Mouse (Mus musculus) small intestine, adult 2 months (tissue): ENCODE results near the gene Rpl10.

ENCODE experiments used
- CTCF ChIP-seq: fragments of 200-500 bp; IDR thresholded peaks from 2 replicates; pipeline ENCODE4 v1.5.1; 2012; ENCODE audit warnings: low read depth, mild to moderate bottlenecking, control low read depth, inconsistent platforms, low read length, moderate library complexity, mixed read lengths; ENCODE audit not compliant: insufficient replicate concordance, insufficient read length; ENCODE audit errors: extremely low read depth
- POLR2A ChIP-seq: fragments of 200-500 bp; IDR thresholded peaks from 2 replicates; pipeline ENCODE4 v1.6.1; 2012; ENCODE audit warnings: low read depth, mild to moderate bottlenecking, control low read depth, inconsistent platforms, low read length, moderate library complexity

DNA sequence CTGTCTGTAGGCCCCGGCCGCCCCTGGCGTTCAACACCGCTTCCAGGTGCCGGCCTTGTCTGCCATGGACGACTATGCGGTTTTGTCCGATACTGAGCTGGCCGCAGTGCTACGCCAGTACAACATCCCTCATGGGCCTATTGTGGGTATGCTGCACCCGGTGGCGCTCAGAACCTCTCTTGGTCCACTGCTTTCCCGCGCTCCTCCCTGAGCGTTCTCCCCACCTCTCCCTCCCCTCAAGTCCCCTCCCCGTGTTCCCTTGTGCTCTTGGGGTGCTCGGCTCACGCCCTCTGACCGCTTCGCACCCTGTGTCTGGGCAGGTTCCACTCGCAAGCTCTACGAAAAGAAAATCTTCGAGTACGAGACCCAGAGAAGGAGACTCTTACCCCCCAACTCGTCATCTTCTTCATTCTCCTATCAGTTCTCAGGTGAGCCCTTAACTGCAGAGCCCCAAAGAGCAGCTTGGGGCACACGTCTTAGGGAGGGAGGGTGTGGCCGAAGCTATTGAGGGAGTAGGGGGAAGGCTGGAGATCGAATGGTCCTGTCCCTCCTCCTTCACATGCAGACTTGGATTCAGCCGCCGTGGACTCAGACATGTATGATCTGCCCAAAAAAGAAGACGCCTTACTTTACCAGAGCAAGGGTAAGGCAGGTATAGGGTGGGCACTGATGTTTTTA lies 15.6 kb upstream of the Rpl10 start:
- TF ChIP-seq CTCF (no peak), POLR2A (no peak)
